24 mouse cellular contexts compared by ENCODE assay signal in the genomic region with DNA sequence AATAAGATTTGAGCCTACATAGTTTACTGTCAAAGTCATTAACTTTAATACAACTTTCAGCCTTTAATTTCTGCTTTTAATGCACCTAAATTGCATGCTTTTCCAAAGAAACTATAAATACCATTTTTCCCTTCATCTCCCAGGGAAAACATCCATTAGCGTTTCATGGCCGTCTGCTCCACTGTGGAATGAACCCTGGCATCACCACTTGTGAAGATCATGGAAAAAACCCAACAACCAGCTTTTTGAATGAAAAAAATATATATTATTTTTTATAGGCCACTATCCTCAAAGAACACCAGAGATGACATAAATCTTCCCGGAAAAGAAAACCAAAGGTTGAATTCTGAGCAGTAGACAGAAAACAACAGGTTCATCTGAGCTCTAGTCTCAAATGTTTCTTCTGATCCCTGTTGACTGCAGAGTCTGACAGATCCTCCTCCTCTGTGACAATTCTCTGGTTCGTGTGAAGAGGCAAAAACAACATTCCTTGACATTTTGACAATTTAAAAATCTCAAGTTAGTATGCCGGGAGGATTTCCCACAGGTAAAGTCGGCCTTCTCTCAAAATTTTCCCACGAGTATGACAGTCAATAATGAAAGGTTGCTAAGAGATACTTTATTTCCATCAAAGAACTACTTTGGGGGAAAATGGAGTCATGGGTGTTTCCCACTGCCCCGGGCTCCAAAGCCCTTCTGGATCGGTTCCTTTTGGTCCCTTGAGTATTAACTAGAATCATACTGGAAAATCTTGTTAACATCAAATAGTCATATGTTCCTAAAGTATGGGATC.
DNase-seq lines count a peak whose midpoint lies in the region; ATAC-seq lines count a peak whose summit lies in the region.
"Had no signal": no experiment of that assay in that cellular context is flagged by ENCODE, and none has a peak within 500 bp of the region (broad histone marks: within the 10 kb centered on the region; RNA-seq: fewer than 3 reads in every experiment).

No protein-coding gene starts in this region.

- H3K27ac ChIP-seq in midbrain, embryonic 11.5 days (ENCODE audit: low read depth, low read length) = no peak overlapping the region
- H3K27ac ChIP-seq in midbrain, embryonic 13.5 days = no peak overlapping the region
- H3K27ac ChIP-seq: embryonic facial prominence, embryonic 10.5 days; embryonic facial prominence, embryonic 12.5 days; forebrain, embryonic 13.5 days; forebrain, embryonic 15.5 days had no signal

- no peak overlapping the region for H3K4me3 ChIP-seq in midbrain, embryonic 11.5 days (ENCODE audit: low read depth, low read length)
- H3K4me3 ChIP-seq in midbrain, embryonic 13.5 days (replicated peaks) = no peak overlapping the region
- H3K4me3 ChIP-seq: embryonic facial prominence, embryonic 10.5 days; embryonic facial prominence, embryonic 12.5 days; forebrain, embryonic 13.5 days; forebrain, embryonic 15.5 days had no signal

- H3K4me1 ChIP-seq in midbrain, embryonic 11.5 days (ENCODE audit: control insufficient read depth, insufficient read depth, low read length) = no peaks in the 10 kb centered on the region
- H3K4me1 ChIP-seq in midbrain, embryonic 13.5 days (replicated peaks) = no peaks in the 10 kb centered on the region
- H3K4me1 ChIP-seq: embryonic facial prominence, embryonic 10.5 days; embryonic facial prominence, embryonic 12.5 days; forebrain, embryonic 13.5 days; forebrain, embryonic 15.5 days had no signal

- H3K9me3 ChIP-seq in midbrain, embryonic 11.5 days (ENCODE audit: control insufficient read depth, low read length) = no peaks in the 10 kb centered on the region
- no peaks in the 10 kb centered on the region; the same call in 1 of the 2 replicates for H3K9me3 ChIP-seq in midbrain, embryonic 13.5 days
- H3K9me3 ChIP-seq: embryonic facial prominence, embryonic 10.5 days; embryonic facial prominence, embryonic 12.5 days; forebrain, embryonic 13.5 days; forebrain, embryonic 15.5 days; G1E had no signal

- no peak for ATAC-seq in midbrain, embryonic 11.5 days (ENCODE audit: low FRiP score)
- ATAC-seq in midbrain, embryonic 13.5 days = no peak
- ATAC-seq: activated CD4-positive, CD25-positive, alpha-beta regulatory T cell, adult 4 months; CD4-positive, CD25-positive, alpha-beta regulatory T cell, adult 4 months; forebrain, embryonic 13.5 days; forebrain, embryonic 15.5 days; forebrain, postnatal 0 days; Patski had no signal

- no peaks in the 10 kb centered on the region for H3K36me3 ChIP-seq in midbrain, embryonic 11.5 days (ENCODE audit: control insufficient read depth, insufficient read depth, low read length)
- H3K36me3 ChIP-seq in midbrain, embryonic 13.5 days = no peaks in the 10 kb centered on the region
- H3K36me3 ChIP-seq: embryonic facial prominence, embryonic 10.5 days; embryonic facial prominence, embryonic 12.5 days; forebrain, embryonic 15.5 days; G1E had no signal

- no peaks in the 10 kb centered on the region for H3K27me3 ChIP-seq in midbrain, embryonic 11.5 days (ENCODE audit: control insufficient read depth, insufficient read depth, low read length)
- H3K27me3 ChIP-seq in midbrain, embryonic 13.5 days = no peaks in the 10 kb centered on the region; the same call in 1 of the 2 replicates
- H3K27me3 ChIP-seq: CH12.LX; embryonic facial prominence, embryonic 12.5 days; forebrain, embryonic 13.5 days; forebrain, embryonic 15.5 days had no signal

- no peak overlapping the region for H3K4me2 ChIP-seq in midbrain, embryonic 11.5 days
- no peak overlapping the region for H3K4me2 ChIP-seq in midbrain, embryonic 13.5 days (replicated peaks)
- H3K4me2 ChIP-seq: embryonic facial prominence, embryonic 12.5 days; forebrain, embryonic 13.5 days; forebrain, embryonic 15.5 days had no signal

- WGBS in midbrain, embryonic 11.5 days = 85% methylated on average over 9 of the region's 9 CpGs
- WGBS in midbrain, embryonic 13.5 days = 84% methylated on average over 9 of the region's 9 CpGs

- DNase-seq in midbrain, embryonic 11.5 days (ENCODE audit: low spot score, missing footprints) = peak; percentile 44
- peak; percentile 93 for DNase-seq in 3T3-L1 (ENCODE audit: low read depth, low spot score)
- DNase-seq in adipocyte (ENCODE audit: low spot score) = peak; percentile 92
- DNase-seq in kidney, postnatal 4 days = no peak
- DNase-seq: adrenal gland, adult 2 months; adrenal gland, postnatal 14 days; adrenal gland, postnatal 36 days; B cell, adult 2 months; cerebellum, adult 11-12 months; cerebellum, adult 2 months; cerebellum, adult 9-10 months; cerebellum, postnatal 10 days; cerebellum, postnatal 25 days; forebrain, postnatal 0 days had no signal

- no peak overlapping the region for H3K9ac ChIP-seq in midbrain, embryonic 11.5 days (ENCODE audit: low read length)
- no peak overlapping the region for H3K9ac ChIP-seq in midbrain, embryonic 13.5 days (replicated peaks)
- H3K9ac ChIP-seq: embryonic facial prominence, embryonic 12.5 days; forebrain, embryonic 13.5 days; forebrain, embryonic 15.5 days; forebrain, postnatal 0 days had no signal

Comparison
In these comparisons a context has a peak if more than half of its experiments do, and no peak if none do; other contexts are left out.
1. DNase-seq: peak in midbrain, embryonic 11.5 days (single experiment), 3T3-L1 (single experiment) and adipocyte (single experiment); none in kidney, postnatal 4 days (0 of 2).